Mouse (Mus musculus) liver (tissue): Measurements from ENCODE around the gene 4933402N03Rik.
A peak's percentile ranks its signal among the peaks of the same experiment; 100 is the strongest.

Experiments used
- DNase-seq: peaks from one replicate; pipeline ENCODE4 v3.0.0-alpha.2; 2020; ENCODE audit warnings: mixed read lengths

The 4933402N03Rik gene

GRCm38 (mm10) chr7:131146214-131146613, at the start of gene 4933402N03Rik:
4933402N03Rik (minus strand) TSS chr7:131146314.
- DNase-seq = no peak

GRCm38 (mm10) chr7:131187996-131188395, 41.9 kb upstream of the 4933402N03Rik start:
- DNase-seq = no peak

- no peak for DNase-seq
Measured at GRCm38 (mm10) chr7:131187047-131187446, 40.9 kb upstream of the 4933402N03Rik start.

- DNase-seq = no peak
Measured at GRCm38 (mm10) chr7:131184339-131184738, 38.2 kb upstream of the 4933402N03Rik start.

- peak; percentile 33 for DNase-seq
Measured at GRCm38 (mm10) chr7:131182685-131183084, 36.6 kb upstream of the 4933402N03Rik start.

- DNase-seq = no peak
Measured at GRCm38 (mm10) chr7:131174121-131174520, 28.0 kb upstream of the 4933402N03Rik start, which contains the start of gene 5430419D17Rik. 5430419D17Rik (plus strand) TSS chr7:131174402.

GRCm38 (mm10) chr7:131169099-131169498, 23.0 kb upstream of the 4933402N03Rik start:
- no peak for DNase-seq

GRCm38 (mm10) chr7:131167771-131168170, 21.7 kb upstream of the 4933402N03Rik start:
- DNase-seq = no peak

GRCm38 (mm10) chr7:131162251-131162650, 16.1 kb upstream of the 4933402N03Rik start:
- DNase-seq = no peak

- DNase-seq = no peak
Measured at GRCm38 (mm10) chr7:131153044-131153443, 6.9 kb upstream of the 4933402N03Rik start.

GRCm38 (mm10) chr7:131150179-131150578, 4.1 kb upstream of the 4933402N03Rik start:
- DNase-seq = no peak

GRCm38 (mm10) chr7:131133181-131133580, 12.9 kb downstream of the 4933402N03Rik start:
- DNase-seq = no peak

GRCm38 (mm10) chr7:131130021-131130420, 16.1 kb downstream of the 4933402N03Rik start:
- DNase-seq = no peak

GRCm38 (mm10) chr7:131122210-131122807, 23.8 kb downstream of the 4933402N03Rik start:
- DNase-seq = no peak

GRCm38 (mm10) chr7:131114434-131114833, 31.7 kb downstream of the 4933402N03Rik start:
- DNase-seq = no peak

GRCm38 (mm10) chr7:131113676-131114075, 32.4 kb downstream of the 4933402N03Rik start:
- no peak for DNase-seq

- DNase-seq = peak; percentile 24
Measured at GRCm38 (mm10) chr7:131112486-131112885, 33.6 kb downstream of the 4933402N03Rik start.
